Mouse (Mus musculus) liver, embryonic 13.5 days (tissue): Measurements from ENCODE around the gene Sema4b. TPM values are rescaled to one million over a fixed set of nuclear protein-coding genes. Genes with fewer than 3 reads are reported as not detected.
A peak's percentile ranks its signal among the peaks of the same experiment; 100 is the strongest.

Experiments
- ATAC-seq: fragments of 200-750 bp; cut with Nextera tagmentation; 2 replicates; pipeline ENCODE4 v1.8.0; 2017; ENCODE audit warnings: low read depth, mild to moderate bottlenecking, moderate number of reproducible peaks, moderate library complexity
- DNase-seq: peaks from one replicate; pipeline ENCODE4 v3.0.0; 2022
- H3K27ac ChIP-seq: fragments of 300-500 bp; sonication (generic); 2 replicates; pipeline ENCODE4 v1.5.1; 2015; ENCODE audit warnings: moderate library complexity, mild to moderate bottlenecking, inconsistent platforms
- H3K27me3 ChIP-seq: fragments of 300-500 bp; sonication (generic); 2 replicates; pipeline ENCODE4 v1.6.1; 2015; ENCODE audit warnings: mild to moderate bottlenecking, inconsistent platforms
- H3K36me3 ChIP-seq: fragments of 300-500 bp; sonication (generic); 2 replicates; pipeline ENCODE4 v1.6.1; 2015; ENCODE audit warnings: mild to moderate bottlenecking, inconsistent platforms
- H3K4me1 ChIP-seq: fragments of 300-500 bp; sonication (generic); replicated peaks from 2 replicates; pipeline ENCODE4 v1.6.1; 2015; ENCODE audit warnings: inconsistent platforms
- H3K4me2 ChIP-seq: fragments of 300-500 bp; sonication (generic); 2 replicates; pipeline ENCODE4 v1.6.1; 2015; ENCODE audit warnings: inconsistent platforms, mild to moderate bottlenecking, moderate library complexity
- H3K4me3 ChIP-seq: fragments of 300-500 bp; sonication (generic); replicated peaks from 2 replicates; pipeline ENCODE4 v1.5.1; 2015; ENCODE audit warnings: mild to moderate bottlenecking, inconsistent platforms
- H3K9ac ChIP-seq: fragments of 300-500 bp; sonication (generic); 2 replicates; pipeline ENCODE4 v1.6.1; 2015; ENCODE audit warnings: mild to moderate bottlenecking, inconsistent platforms
- H3K9me3 ChIP-seq: fragments of 300-500 bp; sonication (generic); replicated peaks from 2 replicates; pipeline ENCODE4 v1.6.1; 2016; ENCODE audit warnings: inconsistent platforms
- WGBS: fragments of 180-500 bp; shearing (Covaris S2); methylation state at CpG from one replicate; pipeline ENCODE4 v1.1.7; 2015; ENCODE audit not compliant: insufficient replicate concordance; 5-methylcytosine and 5-hydroxymethylcytosine counted together
- polyA plus RNA-seq: library from polyadenylated mRNA; unstranded; fragments of >200 nt; fragmentation: Nextera tagmentation; extraction: Ambion mirVana; gene quantifications from 2 replicates; pipeline ENCODE4 v1.2.1, GENCODE M21; 2015

The Sema4b gene
- polyA plus RNA-seq, 1 experiment from 2014 or later, result 14.1 TPM

GRCm38 (mm10) chr7:80198863-80199262 lies 12.2 kb downstream of the Sema4b start:
- H3K9me3 ChIP-seq, result no peaks in the 10 kb centered on the region
- H3K27me3 ChIP-seq, result no peaks in the 10 kb centered on the region
- peak overlapping the region; percentile 95 for H3K4me3 ChIP-seq
- under 1% methylated on average over 11 of the region's 11 CpGs for WGBS
- peaks cover 91% of the 10 kb centered on the region for H3K4me1 ChIP-seq
- H3K9ac ChIP-seq, result peak overlapping the region; percentile 98
- H3K36me3 ChIP-seq, result peaks cover 40% of the 10 kb centered on the region
- no peak for DNase-seq
- ATAC-seq, result peak; percentile 37
- peak overlapping the region; percentile 88 for H3K4me2 ChIP-seq
- H3K27ac ChIP-seq, result peak overlapping the region; percentile 100

DNA sequence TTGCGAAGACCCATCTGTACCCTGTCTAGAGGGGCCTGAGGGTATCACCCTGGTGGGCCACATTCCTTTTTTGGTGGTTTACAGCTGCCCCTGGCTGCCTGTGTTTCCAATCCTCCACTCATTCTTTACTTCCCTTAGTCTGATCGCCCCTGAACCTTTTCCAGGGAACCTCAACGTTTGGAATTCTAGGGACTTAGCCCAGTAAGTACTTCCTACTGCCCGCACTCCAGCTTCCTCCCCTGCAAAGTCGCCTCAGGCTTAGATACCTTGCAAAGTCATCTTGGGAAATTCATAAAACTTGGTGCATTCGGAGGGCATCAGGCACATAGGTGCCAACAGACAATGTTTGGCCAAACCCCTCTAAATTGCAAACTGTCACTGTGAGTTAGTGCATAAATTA lies 12.6 kb downstream of the Sema4b start:
- Histone ChIP-seq H3K9ac (peak overlapping the region; percentile 98), H3K4me2 (peak overlapping the region; percentile 88), H3K4me1 (peaks cover 91% of the 10 kb centered on the region), H3K9me3 (no peaks in the 10 kb centered on the region), H3K4me3 (peak overlapping the region; percentile 95), H3K27ac (peak overlapping the region; percentile 100), H3K36me3 (peaks cover 44% of the 10 kb centered on the region), H3K27me3 (no peaks in the 10 kb centered on the region)
- 20% methylated on average over 6 of the region's 6 CpGs for WGBS
- DNase-seq (no peak), ATAC-seq (no peak)

GRCm38 (mm10) chr7:80199851-80200587 lies 13.4 kb downstream of the Sema4b start:
- Histone ChIP-seq H3K4me3 (peak overlapping the region; percentile 95), H3K36me3 (peaks cover 48% of the 10 kb centered on the region), H3K4me1 (peaks cover 91% of the 10 kb centered on the region), H3K9ac (peak overlapping the region; percentile 98), H3K27me3 (no peaks in the 10 kb centered on the region), H3K27ac (peak overlapping the region; percentile 100), H3K9me3 (no peaks in the 10 kb centered on the region), H3K4me2 (peak overlapping the region; percentile 88)
- no peak for ATAC-seq
- DNase-seq, result no peak
- 68% methylated on average over 11 of the region's 11 CpGs for WGBS

DNA sequence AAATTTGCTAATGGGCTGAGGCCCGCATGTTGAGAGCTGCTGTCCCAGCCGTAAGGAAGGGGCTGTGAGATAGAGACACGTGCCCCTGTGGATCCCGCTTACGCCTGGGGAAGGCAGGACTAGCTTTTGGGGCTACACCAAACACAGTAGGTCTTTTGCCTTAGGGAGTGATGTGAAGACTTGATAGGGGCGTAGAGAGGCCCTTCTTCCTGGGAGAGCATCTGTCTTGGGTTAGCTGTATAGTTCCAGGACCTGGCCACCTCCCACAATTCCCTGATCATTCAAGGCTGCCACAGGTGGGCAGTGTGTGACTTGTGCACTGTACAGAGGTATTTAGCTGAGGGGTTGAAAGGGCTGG lies 13.9 kb downstream of the Sema4b start:
- Histone ChIP-seq H3K27ac (peak overlapping the region; percentile 100), H3K4me3 (peak overlapping the region; percentile 95), H3K36me3 (peaks cover 48% of the 10 kb centered on the region), H3K4me1 (peaks cover 91% of the 10 kb centered on the region), H3K4me2 (peak overlapping the region; percentile 88), H3K27me3 (no peaks in the 10 kb centered on the region), H3K9ac (peak overlapping the region; percentile 98), H3K9me3 (no peaks in the 10 kb centered on the region)
- no peak for ATAC-seq
- 64% methylated on average over 6 of the region's 6 CpGs for WGBS
- DNase-seq, result no peak

- peaks cover 91% of the 10 kb centered on the region for H3K4me1 ChIP-seq
- no peak for ATAC-seq
- DNase-seq, result no peak
- 86% methylated on average over 5 of the region's 5 CpGs for WGBS
- H3K9ac ChIP-seq, result peak overlapping the region; percentile 98
- no peaks in the 10 kb centered on the region for H3K9me3 ChIP-seq
- H3K27me3 ChIP-seq, result no peaks in the 10 kb centered on the region
- peaks cover 48% of the 10 kb centered on the region for H3K36me3 ChIP-seq
- peak overlapping the region; percentile 100 for H3K27ac ChIP-seq
- H3K4me3 ChIP-seq, result peak overlapping the region; percentile 95
- H3K4me2 ChIP-seq, result peak overlapping the region; percentile 88
Observed at GRCm38 (mm10) chr7:80200963-80201539, 14.4 kb downstream of the Sema4b start.

- H3K27ac ChIP-seq, result peak overlapping the region; percentile 100
- DNase-seq, result no peak
- no peak for ATAC-seq
- H3K4me1 ChIP-seq, result peaks cover 92% of the 10 kb centered on the region
- no peaks in the 10 kb centered on the region for H3K27me3 ChIP-seq
- H3K36me3 ChIP-seq, result peaks cover 48% of the 10 kb centered on the region
- peak overlapping the region; percentile 98 for H3K9ac ChIP-seq
- no peaks in the 10 kb centered on the region for H3K9me3 ChIP-seq
- peak overlapping the region; percentile 36 for H3K4me3 ChIP-seq
- 90% methylated on average over 15 of the region's 15 CpGs for WGBS
- H3K4me2 ChIP-seq, result peak overlapping the region; percentile 88
Observed at GRCm38 (mm10) chr7:80201888-80202540, 15.4 kb downstream of the Sema4b start.

DNA sequence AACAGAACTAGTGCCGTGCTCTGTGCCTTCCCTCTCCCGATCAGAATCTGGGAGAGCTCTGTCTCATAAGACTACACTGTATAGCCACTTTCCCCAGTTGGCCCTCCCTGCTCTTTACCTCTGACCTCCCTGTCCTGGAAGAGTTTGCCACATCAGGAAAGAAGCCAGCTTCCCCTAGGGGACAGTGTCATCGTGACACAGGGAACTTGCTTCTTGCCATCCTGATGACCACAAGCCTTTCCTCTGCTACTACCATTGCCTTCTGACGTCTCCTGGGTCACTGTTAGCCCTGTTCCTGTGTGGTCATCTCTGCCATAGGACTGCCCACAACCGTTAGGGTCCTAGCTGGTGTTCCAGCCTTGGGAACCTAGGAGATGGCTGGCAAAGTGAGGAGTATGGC lies 16.3 kb downstream of the Sema4b start:
- H3K36me3 ChIP-seq, result peaks cover 51% of the 10 kb centered on the region
- 51% methylated on average over 5 of the region's 5 CpGs for WGBS

GRCm38 (mm10) chr7:80203638-80204096 lies 17.0 kb downstream of the Sema4b start:
- peak overlapping the region; percentile 100 for H3K27ac ChIP-seq
- peak overlapping the region; percentile 88 for H3K4me2 ChIP-seq
- WGBS, result 17% methylated on average over 12 of the region's 12 CpGs
- H3K9me3 ChIP-seq, result no peaks in the 10 kb centered on the region
- ATAC-seq (0 out of 2 replicates have a peak, but pooled peaks have one; percentile 4), DNase-seq (no peak)
- H3K4me1 ChIP-seq, result peaks cover 98% of the 10 kb centered on the region
- H3K27me3 ChIP-seq, result no peaks in the 10 kb centered on the region
- H3K36me3 ChIP-seq, result peaks cover 52% of the 10 kb centered on the region
- peak overlapping the region; percentile 98 for H3K9ac ChIP-seq
- H3K4me3 ChIP-seq, result peak overlapping the region; percentile 36

More for the DNA sequence above, 16.3 kb downstream of the Sema4b start:
- Histone ChIP-seq H3K27ac (peak overlapping the region; percentile 100), H3K9ac (peak overlapping the region; percentile 98), H3K4me3 (peak overlapping the region; percentile 36), H3K4me2 (peak overlapping the region; percentile 88), H3K9me3 (no peaks in the 10 kb centered on the region), H3K27me3 (no peaks in the 10 kb centered on the region), H3K4me1 (peaks cover 92% of the 10 kb centered on the region)
- DNase-seq (no peak), ATAC-seq (no peak)

DNA sequence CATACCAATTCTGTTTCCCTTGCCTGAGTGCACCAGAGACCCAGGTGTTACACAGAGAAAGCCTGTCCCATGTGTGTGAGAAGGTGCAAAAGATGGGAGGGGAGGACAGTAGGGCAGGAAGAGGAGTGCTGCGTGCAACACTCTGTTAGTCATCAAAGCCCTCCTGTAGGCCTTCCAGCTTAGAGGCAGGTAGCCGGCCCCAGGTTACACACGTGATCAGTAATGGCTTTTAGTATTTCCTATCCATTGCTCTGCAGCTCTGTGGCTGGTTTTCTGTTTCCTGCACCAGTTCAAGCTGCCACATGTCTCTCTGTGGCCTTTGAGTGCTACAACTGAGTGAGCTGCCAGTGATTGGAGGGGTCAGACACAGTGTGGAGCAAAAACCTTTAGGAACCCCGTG lies 17.7 kb downstream of the Sema4b start:
- Histone ChIP-seq H3K27me3 (no peaks in the 10 kb centered on the region), H3K4me2 (peak overlapping the region; percentile 88), H3K9me3 (no peaks in the 10 kb centered on the region), H3K36me3 (peaks cover 52% of the 10 kb centered on the region), H3K4me3 (peak overlapping the region; percentile 36; the same call in 1 of the 2 replicates), H3K9ac (peak overlapping the region; percentile 98), H3K27ac (peak overlapping the region; percentile 100), H3K4me1 (peaks cover 100% of the 10 kb centered on the region)
- WGBS, result 64% methylated on average over 4 of the region's 4 CpGs
- DNase-seq, result no peak
- no peak for ATAC-seq

DNA sequence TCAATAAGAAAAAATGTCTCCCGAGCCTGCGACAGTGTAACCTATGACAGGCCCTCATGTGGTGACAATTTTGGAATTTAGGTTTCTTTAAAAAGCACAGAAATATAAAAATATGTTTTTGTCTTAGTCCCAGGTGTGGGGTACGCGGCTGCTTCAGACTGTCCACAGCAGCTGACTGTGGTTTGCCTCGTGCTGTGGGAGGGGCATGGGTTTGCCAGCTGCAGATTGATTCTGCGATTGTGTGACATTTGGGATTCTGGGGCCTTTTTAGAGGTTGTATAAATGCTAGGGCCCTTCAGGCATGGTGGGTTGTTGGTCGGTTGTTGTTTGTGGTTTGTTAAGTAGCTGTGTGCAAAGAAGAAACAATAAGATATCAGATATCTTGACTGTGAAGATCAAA lies 18.3 kb downstream of the Sema4b start:
- Histone ChIP-seq H3K4me2 (peak overlapping the region; percentile 88), H3K4me1 (peaks cover 100% of the 10 kb centered on the region), H3K9me3 (no peaks in the 10 kb centered on the region), H3K27me3 (no peaks in the 10 kb centered on the region), H3K9ac (peak overlapping the region; percentile 98; the same call in 1 of the 2 replicates), H3K27ac (peak overlapping the region; percentile 100), H3K4me3 (no peak overlapping the region), H3K36me3 (peaks cover 49% of the 10 kb centered on the region)
- ATAC-seq, result no peak
- WGBS, result 42% methylated on average over 7 of the region's 7 CpGs
- no peak for DNase-seq
